Mouse (Mus musculus) heart, postnatal 25 days (tissue): ENCODE measurements around the gene 1700024P04Rik. TPM values are rescaled to one million over a fixed set of nuclear protein-coding genes. Genes with fewer than 3 reads are reported as not detected.

Source experiments
- DNase-seq: peaks from one replicate; pipeline ENCODE4 v3.0.0; 2022; ENCODE audit warnings: low spot score
- intact Hi-C: fragments of 180-260 bp; cut with DNase I; formaldehyde crosslinking; loops from one replicate; pipeline ENCODE4 v1.15.1; 2025
- total RNA-seq, 2 experiments: library from RNA; stranded (reverse); gene quantifications; 2 replicates each; pipeline ENCODE4 v1.2.3; 2021

The 1700024P04Rik gene
- total RNA-seq, 2 experiments from 2014 or later = not detected

- no peak for DNase-seq
- intact Hi-C loops = loop anchor here (5.0 kb wide), 2 partner anchors 34 to 41 kb away; partner anchors contain the start of gene Tnpo1
Observed at GRCm38 (mm10) chr13:98968517-98968916, 15.8 kb downstream of the 1700024P04Rik start.

- intact Hi-C loops = loop anchor here (5.0 kb wide), 2 partner anchors 34 to 41 kb away; partner anchors contain the start of gene Tnpo1
- no peak for DNase-seq
Observed at GRCm38 (mm10) chr13:98967942-98968341, 16.4 kb downstream of the 1700024P04Rik start.

GRCm38 (mm10) chr13:98966583-98966982 lies 17.8 kb downstream of the 1700024P04Rik start:
- DNase-seq = no peak
- intact Hi-C loops = loop anchor here (5.0 kb wide), 2 partner anchors 36 to 39 kb away; partner anchors contain the start of gene Tnpo1

GRCm38 (mm10) chr13:98963612-98964011 lies 20.8 kb downstream of the 1700024P04Rik start:
- DNase-seq = no peak
- intact Hi-C loops = no loop called here

- intact Hi-C loops = no loop called here
- DNase-seq = no peak
Observed at GRCm38 (mm10) chr13:98958177-98958576, 26.2 kb downstream of the 1700024P04Rik start.

- intact Hi-C loops = no loop called here
- no peak for DNase-seq
Observed at GRCm38 (mm10) chr13:98956209-98956608, 28.2 kb downstream of the 1700024P04Rik start.

- no peak for DNase-seq
- intact Hi-C loops = no loop called here
Observed at GRCm38 (mm10) chr13:98955676-98956075, 28.7 kb downstream of the 1700024P04Rik start.

GRCm38 (mm10) chr13:98955226-98955625 lies 29.1 kb downstream of the 1700024P04Rik start:
- intact Hi-C loops = no loop called here
- DNase-seq = peak; percentile 23

GRCm38 (mm10) chr13:98953830-98954229 lies 30.5 kb downstream of the 1700024P04Rik start:
- intact Hi-C loops = no loop called here
- no peak for DNase-seq

GRCm38 (mm10) chr13:98951951-98952350 lies 32.4 kb downstream of the 1700024P04Rik start:
- intact Hi-C loops = no loop called here
- DNase-seq = no peak

GRCm38 (mm10) chr13:98948146-98948545 lies 36.2 kb downstream of the 1700024P04Rik start:
- intact Hi-C loops = no loop called here
- no peak for DNase-seq

- intact Hi-C loops = no loop called here
- DNase-seq = no peak
Observed at GRCm38 (mm10) chr13:98946434-98946833, 37.9 kb downstream of the 1700024P04Rik start.

- intact Hi-C loops = no loop called here
Observed at GRCm38 (mm10) chr13:98945908-98946307, 38.5 kb downstream of the 1700024P04Rik start.

GRCm38 (mm10) chr13:98945381-98945780 lies 39.0 kb downstream of the 1700024P04Rik start:
- intact Hi-C loops = no loop called here
- no peak for DNase-seq

More at GRCm38 (mm10) chr13:98945908-98946307, 38.5 kb downstream of the 1700024P04Rik start:
- no peak for DNase-seq

GRCm38 (mm10) chr13:98944620-98945081 lies 39.7 kb downstream of the 1700024P04Rik start:
- DNase-seq = no peak
- intact Hi-C loops = no loop called here

GRCm38 (mm10) chr13:98942360-98942759 lies 42.0 kb downstream of the 1700024P04Rik start:
- no peak for DNase-seq
- intact Hi-C loops = no loop called here

GRCm38 (mm10) chr13:98941829-98942343 lies 42.5 kb downstream of the 1700024P04Rik start:
- intact Hi-C loops = no loop called here

GRCm38 (mm10) chr13:98937108-98937507 lies 47.3 kb downstream of the 1700024P04Rik start:
- no peak for DNase-seq
- intact Hi-C loops = no loop called here

More at GRCm38 (mm10) chr13:98941829-98942343, 42.5 kb downstream of the 1700024P04Rik start:
- DNase-seq = no peak
